Mouse (Mus musculus) neural tube, embryonic 12.5 days (tissue): Measurements from ENCODE around the gene Aaed1. TPM values are rescaled to one million over a fixed set of nuclear protein-coding genes. Genes with fewer than 3 reads are reported as not detected.

Experiments
- ATAC-seq: fragments of 200-750 bp; cut with Nextera tagmentation; 2 replicates; pipeline ENCODE4 v1.8.0; 2017; ENCODE audit warnings: low read depth, mild to moderate bottlenecking, moderate TSS enrichment, moderate library complexity; ENCODE audit not compliant: low FRiP score
- H3K27ac ChIP-seq: fragments of 300-500 bp; sonication (generic); 2 replicates; pipeline ENCODE4 v1.5.1; 2016
- H3K27me3 ChIP-seq: fragments of 300-500 bp; sonication (generic); replicated peaks from 2 replicates; pipeline ENCODE4 v1.6.1; 2016; ENCODE audit warnings: mild to moderate bottlenecking
- H3K36me3 ChIP-seq: fragments of 300-500 bp; sonication (generic); 2 replicates; pipeline ENCODE4 v1.6.1; 2016; ENCODE audit warnings: mild to moderate bottlenecking
- H3K4me1 ChIP-seq: fragments of 300-500 bp; sonication (generic); 2 replicates; pipeline ENCODE4 v1.6.1; 2016
- H3K4me2 ChIP-seq: fragments of 300-500 bp; sonication (generic); replicated peaks from 2 replicates; pipeline ENCODE4 v1.6.1; 2016; ENCODE audit warnings: mild to moderate bottlenecking
- H3K4me3 ChIP-seq: fragments of 300-500 bp; sonication (generic); 2 replicates; pipeline ENCODE4 v1.5.1; 2016
- H3K9ac ChIP-seq: fragments of 300-500 bp; sonication (generic); 2 replicates; pipeline ENCODE4 v1.6.1; 2016; ENCODE audit warnings: mild to moderate bottlenecking
- H3K9me3 ChIP-seq: fragments of 300-500 bp; sonication (generic); 2 replicates; pipeline ENCODE4 v1.6.1; 2016; ENCODE audit warnings: mild to moderate bottlenecking
- WGBS: fragments of 180-500 bp; shearing (Covaris S2); methylation state at CpG from one replicate; pipeline ENCODE4 v1.1.7; 2016; 5-methylcytosine and 5-hydroxymethylcytosine counted together
- polyA plus RNA-seq: library from polyadenylated mRNA; unstranded; fragments of >200 nt; fragmentation: Nextera tagmentation; extraction: Ambion mirVana; gene quantifications from 2 replicates; pipeline ENCODE4 v1.2.1, GENCODE M21; 2016

Gene Aaed1
- polyA plus RNA-seq, 1 experiment from 2014 or later = 23.6 TPM

DNA sequence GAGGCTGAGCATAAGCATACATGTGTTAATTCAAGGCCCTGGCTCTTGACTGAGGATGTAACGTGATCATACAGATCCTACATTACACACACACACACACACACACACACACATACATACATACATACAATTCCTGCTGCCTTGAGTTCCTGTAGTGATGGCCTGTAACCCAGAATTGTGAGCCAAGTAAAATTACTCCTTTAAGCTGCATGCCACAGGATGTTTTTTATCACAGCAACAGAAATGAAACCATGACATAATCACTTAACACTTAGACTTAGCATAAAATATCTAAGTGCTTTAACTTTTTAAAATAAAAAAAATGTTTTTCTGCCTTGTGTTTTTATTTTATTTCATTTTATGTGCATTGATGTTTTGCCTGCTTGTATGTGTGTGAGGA lies 13.4 kb downstream of the Aaed1 start:
- Histone ChIP-seq H3K27me3 (no peaks in the 10 kb centered on the region), H3K9ac (no peak overlapping the region), H3K4me3 (no peak overlapping the region), H3K27ac (no peak overlapping the region), H3K4me2 (no peak overlapping the region), H3K36me3 (peaks cover 3% of the 10 kb centered on the region), H3K9me3 (no peaks in the 10 kb centered on the region), H3K4me1 (no peaks in the 10 kb centered on the region)
- 87% methylated on average over 1 of the region's 1 CpGs for WGBS
- ATAC-seq = no peak

DNA sequence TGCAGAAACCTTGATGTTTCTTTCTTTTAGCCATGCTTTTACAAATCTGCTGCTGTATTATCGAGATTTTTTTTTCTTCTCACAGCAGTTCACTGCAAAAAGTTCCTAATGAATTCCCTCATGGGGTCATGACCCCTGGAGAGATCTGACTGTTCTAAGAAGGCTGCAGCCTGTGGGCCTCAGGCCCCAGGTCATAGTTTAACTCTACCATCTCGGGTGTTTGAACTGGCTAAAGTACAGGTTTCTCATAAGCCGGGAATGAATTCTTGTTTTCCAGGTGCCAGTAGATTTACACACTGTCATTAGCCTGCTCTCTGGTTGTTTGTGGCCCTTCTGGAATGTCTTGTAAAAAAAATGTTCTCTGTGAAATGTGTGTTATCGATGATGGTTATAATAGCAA lies 25.7 kb downstream of the Aaed1 start:
- WGBS = 59% methylated on average over 4 of the region's 4 CpGs
- no peak overlapping the region for H3K4me2 ChIP-seq

DNA sequence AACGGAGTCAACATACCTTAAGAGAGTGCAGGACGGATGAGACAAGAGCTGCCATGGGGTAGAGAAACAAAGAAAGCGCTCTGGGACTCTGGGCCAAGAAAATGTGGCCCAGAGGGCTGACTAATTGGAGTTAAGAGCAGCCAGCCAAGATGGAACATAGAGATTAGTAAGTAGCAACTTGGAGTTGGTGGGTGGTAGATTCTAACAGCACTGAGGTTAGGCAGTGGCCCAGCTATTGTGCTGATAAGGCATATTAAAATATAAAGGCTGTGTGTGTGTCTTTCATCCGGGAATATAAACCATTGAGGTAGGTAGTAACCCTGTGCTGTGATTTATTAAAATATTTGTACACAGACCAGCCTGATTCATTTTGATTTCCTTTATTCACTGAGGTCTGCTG lies 26.2 kb downstream of the Aaed1 start:
- H3K27me3 ChIP-seq = no peaks in the 10 kb centered on the region
- ATAC-seq = no peak
- H3K4me3 ChIP-seq = no peak overlapping the region
- no peak overlapping the region for H3K27ac ChIP-seq
- H3K4me2 ChIP-seq = no peak overlapping the region
- 84% methylated on average over 4 of the region's 4 CpGs for WGBS
- H3K9ac ChIP-seq = no peak overlapping the region
- H3K36me3 ChIP-seq = no peaks in the 10 kb centered on the region
- H3K9me3 ChIP-seq = no peaks in the 10 kb centered on the region
- H3K4me1 ChIP-seq = no peaks in the 10 kb centered on the region

More for the DNA sequence above, 25.7 kb downstream of the Aaed1 start:
- no peak overlapping the region for H3K4me3 ChIP-seq
- no peaks in the 10 kb centered on the region for H3K36me3 ChIP-seq
- no peaks in the 10 kb centered on the region for H3K4me1 ChIP-seq
- no peaks in the 10 kb centered on the region for H3K9me3 ChIP-seq
- no peak overlapping the region for H3K9ac ChIP-seq
- no peaks in the 10 kb centered on the region for H3K27me3 ChIP-seq
- ATAC-seq = no peak
- H3K27ac ChIP-seq = no peak overlapping the region

DNA sequence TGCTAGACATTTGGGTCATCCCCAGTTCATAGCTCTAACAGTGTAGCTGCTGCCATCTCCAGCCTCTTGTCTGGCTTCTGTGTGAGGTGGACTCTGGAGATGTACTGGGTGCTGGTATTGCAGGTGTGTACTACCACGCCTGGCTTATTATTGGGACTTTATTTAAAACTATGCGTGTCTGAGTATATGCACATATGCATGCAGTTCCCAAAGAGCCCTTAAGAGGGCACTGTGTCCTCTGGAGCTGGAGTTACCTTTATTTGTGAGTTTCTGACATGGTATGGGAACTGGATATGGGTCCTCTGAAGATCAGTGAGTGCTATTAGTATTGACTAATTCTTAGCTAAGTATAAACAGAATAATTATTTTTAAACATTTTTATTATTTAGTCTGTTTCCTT lies 27.8 kb downstream of the Aaed1 start:
- H3K4me2 ChIP-seq = no peak overlapping the region
- no peak overlapping the region for H3K4me3 ChIP-seq
- no peaks in the 10 kb centered on the region for H3K4me1 ChIP-seq
- H3K9me3 ChIP-seq = no peaks in the 10 kb centered on the region
- H3K27me3 ChIP-seq = no peaks in the 10 kb centered on the region
- no peaks in the 10 kb centered on the region for H3K36me3 ChIP-seq
- no peak for ATAC-seq
- H3K27ac ChIP-seq = no peak overlapping the region
- WGBS = 92% methylated on average over 2 of the region's 2 CpGs
- H3K9ac ChIP-seq = no peak overlapping the region

DNA sequence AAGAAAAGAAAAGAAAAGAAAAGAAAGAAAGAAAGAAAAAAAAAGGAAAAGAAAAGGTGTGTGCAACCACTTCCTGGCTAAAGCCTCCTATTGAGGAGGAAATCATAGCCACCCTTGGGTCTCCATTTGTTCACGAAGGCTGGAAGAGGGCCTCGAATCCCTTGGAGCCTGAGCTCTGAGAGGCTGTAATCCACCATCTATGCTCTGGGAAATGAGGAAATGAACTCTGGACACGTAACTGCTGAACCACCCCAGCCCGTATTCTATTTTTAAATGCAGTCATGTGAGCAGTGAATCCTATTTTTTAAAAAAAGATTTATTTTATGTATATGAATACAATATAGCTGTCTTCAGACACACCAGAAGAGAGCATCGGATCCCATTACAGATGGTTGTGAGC lies 31.6 kb downstream of the Aaed1 start:
- ATAC-seq = no peak
- Histone ChIP-seq H3K4me2 (no peak overlapping the region), H3K9ac (no peak overlapping the region), H3K27ac (no peak overlapping the region), H3K4me3 (no peak overlapping the region), H3K27me3 (peaks cover under 1% of the 10 kb centered on the region; the same call in 1 of the 2 replicates), H3K4me1 (no peaks in the 10 kb centered on the region), H3K36me3 (no peaks in the 10 kb centered on the region), H3K9me3 (no peaks in the 10 kb centered on the region)
- 88% methylated on average over 5 of the region's 5 CpGs for WGBS

DNA sequence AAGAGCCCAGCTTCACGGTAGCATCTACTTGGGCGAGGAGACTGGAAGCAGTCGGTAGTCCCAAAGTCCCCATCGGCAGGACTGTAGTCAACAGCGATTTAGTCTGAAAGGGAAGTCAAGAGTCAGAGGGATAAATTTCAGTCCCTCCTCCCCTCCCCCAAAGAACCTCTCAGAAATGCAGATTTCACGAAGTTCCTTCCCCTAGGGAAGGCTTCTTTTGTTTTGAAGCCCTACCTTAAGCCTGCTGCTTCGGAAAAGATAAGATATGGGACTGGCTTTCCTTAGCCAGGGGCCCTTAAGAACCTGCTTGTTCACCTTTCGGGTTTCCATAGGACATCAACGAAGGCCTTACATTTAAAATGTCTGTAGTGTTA lies 36.8 kb downstream of the Aaed1 start:
- H3K4me1 ChIP-seq = peaks cover 6% of the 10 kb centered on the region; the same call in 1 of the 2 replicates
- ATAC-seq = no peak
- 17% methylated on average over 9 of the region's 9 CpGs for WGBS

DNA sequence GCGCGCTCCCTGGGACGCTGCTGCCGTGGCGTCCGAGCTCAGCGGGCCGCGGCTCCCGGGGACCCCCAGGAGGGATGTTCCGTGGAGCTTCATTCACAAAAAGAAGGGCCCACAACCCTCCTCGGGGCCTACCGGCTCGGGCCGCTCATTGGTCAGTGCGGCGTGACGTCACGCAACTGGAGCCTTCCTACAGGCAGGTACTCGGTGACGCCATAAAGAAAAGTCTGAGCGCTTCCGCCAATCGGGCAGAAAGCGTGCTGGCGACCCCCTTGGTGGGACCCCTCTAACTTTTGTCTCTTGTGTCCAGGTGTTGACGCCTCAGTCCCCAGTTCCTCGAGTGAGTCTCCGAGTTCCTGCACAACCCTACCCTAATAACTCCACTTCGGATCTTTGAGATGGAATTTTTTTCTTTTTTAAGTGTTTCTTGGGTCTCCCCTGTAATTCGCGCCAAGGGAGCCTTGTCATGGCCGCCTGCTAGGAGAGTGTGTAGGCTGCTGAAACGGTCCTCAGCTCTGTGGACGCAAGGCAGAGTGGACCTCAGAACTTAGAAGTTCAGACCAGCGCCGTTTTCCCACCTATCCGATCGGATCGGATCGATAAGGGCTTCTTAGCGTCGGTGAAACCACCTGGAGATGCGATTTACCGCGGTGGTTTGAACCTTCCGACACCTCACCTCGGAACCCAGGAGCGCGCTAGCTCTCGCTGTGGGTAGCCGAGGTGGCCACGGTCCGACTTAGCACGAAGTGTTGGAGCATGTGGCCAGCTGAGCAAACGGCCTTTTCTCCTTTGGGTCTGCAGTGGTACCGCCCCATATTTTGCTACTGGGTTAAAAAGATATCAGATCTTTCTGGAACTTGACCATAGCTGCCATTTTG lies 37.4 kb downstream of the Aaed1 start, which contains the start of gene Cdc14b:
Cdc14b (minus strand) TSS at position 412 of the 875 bp plus-strand sequence.
- WGBS = under 1% methylated on average over 57 of the region's 57 CpGs
- Histone ChIP-seq H3K36me3 (no peaks in the 10 kb centered on the region), H3K9me3 (no peaks in the 10 kb centered on the region), H3K27me3 (peaks cover 10% of the 10 kb centered on the region; the same call in 1 of the 2 replicates), H3K4me2 (peak within 1 kb of the TSS; percentile 97), H3K4me3 (peak within 1 kb of the TSS; percentile 78), H3K27ac (no peak within 1 kb of the TSS), H3K4me1 (peaks cover 6% of the 10 kb centered on the region; the same call in 1 of the 2 replicates), H3K9ac (peak within 1 kb of the TSS; percentile 70)
- peak; percentile 98 for ATAC-seq

More for the DNA sequence above, 36.8 kb downstream of the Aaed1 start:
- Histone ChIP-seq H3K36me3 (no peaks in the 10 kb centered on the region), H3K27me3 (peaks cover 10% of the 10 kb centered on the region; the same call in 1 of the 2 replicates), H3K27ac (no peak overlapping the region), H3K9ac (no peak overlapping the region), H3K4me3 (peak overlapping the region; percentile 78), H3K9me3 (no peaks in the 10 kb centered on the region), H3K4me2 (peak overlapping the region; percentile 97)

DNA sequence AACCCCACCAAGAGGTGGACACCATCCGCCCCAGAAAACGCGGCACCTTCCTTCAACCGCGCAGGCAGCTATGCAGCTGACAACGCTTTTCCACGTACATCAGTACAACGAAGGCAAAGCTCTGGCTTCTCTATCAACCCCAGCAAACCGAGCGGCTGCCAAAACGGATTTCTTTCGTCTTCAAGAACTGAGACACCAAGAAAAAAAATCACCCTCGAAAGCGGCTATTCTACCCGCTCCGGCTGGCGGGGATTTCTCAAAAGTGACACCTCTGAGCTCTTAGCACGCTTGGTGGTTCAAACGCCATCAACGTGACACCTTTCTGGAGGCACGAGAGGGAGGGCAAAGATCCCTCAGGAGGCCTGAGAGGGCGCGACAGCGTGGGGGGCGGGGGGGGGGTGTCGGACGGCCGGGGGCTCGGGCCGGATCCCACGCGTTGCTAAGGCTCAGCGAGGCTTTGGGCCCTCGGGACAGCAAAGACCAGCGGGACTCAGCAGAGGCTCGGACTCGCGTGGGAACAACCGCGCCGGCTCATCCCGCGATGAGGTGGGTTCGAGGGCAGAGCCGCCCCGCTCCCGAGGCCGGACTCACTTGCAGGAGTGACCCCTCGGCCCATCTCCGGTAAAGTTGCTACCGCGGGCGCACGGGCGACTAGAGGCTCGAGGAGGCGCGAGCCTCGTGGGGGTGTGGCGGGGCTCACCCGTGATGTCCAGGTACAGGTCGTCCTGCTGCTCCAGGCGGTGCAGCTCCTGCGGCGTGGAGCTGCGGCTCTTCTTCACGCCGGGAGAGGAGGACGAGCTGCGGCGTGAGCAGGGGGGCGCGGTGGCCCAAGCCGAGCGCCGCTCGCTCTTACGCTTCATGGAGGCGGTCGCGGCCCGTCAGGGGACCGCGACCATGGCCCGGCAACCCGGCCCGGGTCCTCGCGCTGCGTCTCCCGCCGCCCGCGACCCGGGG lies 38.3 kb downstream of the Aaed1 start:
- Histone ChIP-seq H3K4me1 (peaks cover 6% of the 10 kb centered on the region; the same call in 1 of the 2 replicates), H3K4me2 (peak overlapping the region; percentile 97), H3K27me3 (peaks cover 10% of the 10 kb centered on the region; the same call in 1 of the 2 replicates), H3K27ac (no peak overlapping the region), H3K9me3 (no peaks in the 10 kb centered on the region), H3K36me3 (no peaks in the 10 kb centered on the region), H3K9ac (peak overlapping the region; percentile 70), H3K4me3 (peak overlapping the region; percentile 78)
- under 1% methylated on average over 79 of the region's 95 CpGs for WGBS
- ATAC-seq = peak; percentile 76

DNA sequence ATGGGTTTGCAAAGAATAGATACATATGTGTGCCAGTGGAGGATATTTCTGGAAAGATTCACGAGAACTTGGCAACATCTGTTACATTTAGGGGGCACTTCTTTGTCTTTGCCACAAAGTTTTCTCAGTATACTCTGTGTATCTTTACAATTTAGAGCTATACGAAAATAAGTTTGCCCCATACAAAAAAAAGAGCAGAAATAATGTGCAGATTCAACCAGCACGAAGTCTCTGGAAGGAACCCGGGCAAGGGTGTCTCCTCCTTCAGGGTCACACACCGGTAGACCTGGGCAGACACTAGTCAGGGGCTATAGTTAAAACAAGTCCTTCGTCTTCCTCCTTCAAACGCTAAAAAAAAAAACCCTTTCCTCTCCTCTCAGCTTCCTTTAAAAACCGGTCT lies 39.2 kb downstream of the Aaed1 start:
- H3K9ac ChIP-seq = no peak overlapping the region
- H3K27me3 ChIP-seq = peaks cover 10% of the 10 kb centered on the region; the same call in 1 of the 2 replicates
- peaks cover 6% of the 10 kb centered on the region; the same call in 1 of the 2 replicates for H3K4me1 ChIP-seq
- H3K27ac ChIP-seq = no peak overlapping the region
- WGBS = 57% methylated on average over 8 of the region's 8 CpGs
- no peak for ATAC-seq
- no peak overlapping the region for H3K4me3 ChIP-seq
- peak overlapping the region; percentile 97 for H3K4me2 ChIP-seq
- H3K9me3 ChIP-seq = no peaks in the 10 kb centered on the region
- H3K36me3 ChIP-seq = no peaks in the 10 kb centered on the region

DNA sequence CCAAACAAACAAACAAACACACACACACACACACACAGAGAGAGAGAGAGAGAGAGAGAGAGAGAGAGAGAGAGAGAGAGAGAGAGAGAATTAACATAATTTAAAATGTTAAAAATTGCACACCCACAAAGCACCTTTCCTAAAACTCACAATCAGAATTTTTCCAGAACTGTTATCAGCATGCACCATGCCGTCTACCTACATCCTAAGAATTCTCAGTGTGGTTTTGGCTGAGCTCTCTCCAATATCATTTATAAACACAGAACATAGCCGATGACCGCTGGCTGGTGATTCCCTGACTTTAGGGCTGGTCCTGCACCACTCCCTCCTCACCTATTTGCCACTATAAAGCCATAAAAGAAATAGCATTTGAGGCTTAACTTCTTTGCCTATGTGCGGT lies 44.1 kb downstream of the Aaed1 start:
- Histone ChIP-seq H3K27me3 (no peaks in the 10 kb centered on the region), H3K4me3 (no peak overlapping the region), H3K4me2 (no peak overlapping the region), H3K4me1 (no peaks in the 10 kb centered on the region), H3K27ac (no peak overlapping the region), H3K9me3 (no peaks in the 10 kb centered on the region), H3K36me3 (no peaks in the 10 kb centered on the region), H3K9ac (no peak overlapping the region)
- ATAC-seq = no peak
- WGBS = 44% methylated on average over 4 of the region's 4 CpGs

DNA sequence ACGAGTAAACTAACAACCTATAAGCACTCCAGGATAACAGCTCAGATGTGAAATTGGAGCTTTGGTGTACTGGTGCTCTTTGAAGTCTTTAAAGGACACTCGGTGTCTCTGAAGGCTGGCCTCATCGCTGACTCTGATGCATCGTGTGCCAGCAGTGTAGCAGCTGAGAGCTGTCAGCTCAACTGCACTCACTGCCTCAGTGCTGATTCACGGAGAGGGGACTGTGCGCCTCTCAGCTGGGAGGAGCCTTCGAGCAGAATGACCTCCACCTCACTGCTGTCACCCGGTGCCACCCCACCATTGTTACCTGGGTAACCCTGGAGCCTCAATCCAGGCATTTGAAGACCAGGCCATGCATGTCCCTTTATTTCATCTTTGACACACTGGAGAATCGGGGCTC lies 45.4 kb downstream of the Aaed1 start:
- no peaks in the 10 kb centered on the region for H3K4me1 ChIP-seq
- no peaks in the 10 kb centered on the region for H3K27me3 ChIP-seq
- WGBS = 13% methylated on average over 9 of the region's 9 CpGs
- peak; percentile 61; the same call in 1 of the 2 replicates for ATAC-seq
- H3K4me3 ChIP-seq = no peak overlapping the region
- H3K9me3 ChIP-seq = no peaks in the 10 kb centered on the region
- H3K36me3 ChIP-seq = no peaks in the 10 kb centered on the region
- no peak overlapping the region for H3K4me2 ChIP-seq
- no peak overlapping the region for H3K27ac ChIP-seq
- H3K9ac ChIP-seq = 0 out of 2 replicates have a peak overlapping the region, but pooled peaks have one; percentile 21

DNA sequence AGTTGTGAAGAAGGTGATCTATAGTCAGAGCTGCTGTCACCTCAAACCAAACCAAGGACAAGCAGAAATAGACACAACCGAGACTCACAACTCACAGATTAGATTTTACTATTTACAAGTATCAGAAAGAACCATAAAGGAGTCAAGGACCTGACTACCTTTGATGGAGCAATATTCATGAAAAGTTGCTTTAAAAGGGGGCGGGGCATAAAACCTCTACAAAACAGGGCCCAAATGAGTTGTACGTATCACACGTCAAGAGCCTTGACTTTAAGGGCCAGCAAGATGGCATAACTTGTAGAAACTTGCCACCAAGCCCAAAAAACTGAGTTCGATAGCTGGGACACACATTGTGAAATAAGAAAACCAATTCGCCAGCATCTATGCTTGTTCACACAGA lies 47.9 kb downstream of the Aaed1 start:
- no peak overlapping the region for H3K9ac ChIP-seq
- 94% methylated on average over 6 of the region's 6 CpGs for WGBS
- no peaks in the 10 kb centered on the region for H3K4me1 ChIP-seq
- H3K4me2 ChIP-seq = no peak overlapping the region
- ATAC-seq = no peak
- no peaks in the 10 kb centered on the region for H3K9me3 ChIP-seq
- H3K27me3 ChIP-seq = no peaks in the 10 kb centered on the region
- no peak overlapping the region for H3K27ac ChIP-seq
- H3K4me3 ChIP-seq = no peak overlapping the region
- H3K36me3 ChIP-seq = no peaks in the 10 kb centered on the region
